Mouse (Mus musculus): ENCODE data around the gene Meig1. TPM values are rescaled to one million over a fixed set of nuclear protein-coding genes. Genes with fewer than 3 reads are reported as not detected.
A peak's percentile ranks its signal among the peaks of the same experiment; 100 is the strongest.

Meig1 gene
- 0.48 and 0.58 TPM in 2 replicates for polyA plus RNA-seq (2015; fragmentation: Nextera tagmentation; extraction: Ambion mirVana)

DNA sequence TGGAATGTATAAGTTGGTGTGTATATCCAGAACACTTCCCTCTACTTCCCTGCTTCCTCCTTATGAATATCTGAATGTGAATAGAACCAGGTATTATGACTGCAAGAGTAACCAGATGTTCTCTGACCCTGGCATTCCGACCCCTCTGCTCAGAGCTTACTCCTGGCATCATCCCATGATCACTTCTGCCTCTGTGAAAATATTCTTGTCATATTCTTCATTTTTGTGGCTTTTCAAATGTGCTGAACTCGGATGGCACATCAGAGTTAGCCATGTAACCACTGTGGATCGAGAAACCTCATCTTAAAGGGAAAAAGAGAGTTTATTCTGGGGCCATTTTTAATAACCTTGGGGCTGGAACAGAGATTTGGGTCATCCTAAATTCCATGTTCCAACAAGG lies at the start of gene Meig1:
TSS of gene Meig1 (minus strand) at position 101 of the 400 bp plus-strand sequence.
- H3K4me3 ChIP-seq, result no peak within 1 kb of the TSS
- peak within 1 kb of the TSS; percentile 88; the same call in 1 of the 2 replicates for H3K4me2 ChIP-seq
- peaks cover 9% of the 10 kb centered on the region; the same call in 1 of the 2 replicates for H3K27me3 ChIP-seq
- H3K9ac ChIP-seq, result no peak within 1 kb of the TSS
- no peak for ATAC-seq (ENCODE audit: insufficient number of reproducible peaks, insufficient read depth, low FRiP score, low TSS enrichment, low read depth)
- no peaks in the 10 kb centered on the region for H3K36me3 ChIP-seq
- H3K4me1 ChIP-seq, result peaks cover 18% of the 10 kb centered on the region
- 64% methylated on average over 3 of the region's 3 CpGs for WGBS
- no peak within 1 kb of the TSS for H3K27ac ChIP-seq
- no peaks in the 10 kb centered on the region for H3K9me3 ChIP-seq

DNA sequence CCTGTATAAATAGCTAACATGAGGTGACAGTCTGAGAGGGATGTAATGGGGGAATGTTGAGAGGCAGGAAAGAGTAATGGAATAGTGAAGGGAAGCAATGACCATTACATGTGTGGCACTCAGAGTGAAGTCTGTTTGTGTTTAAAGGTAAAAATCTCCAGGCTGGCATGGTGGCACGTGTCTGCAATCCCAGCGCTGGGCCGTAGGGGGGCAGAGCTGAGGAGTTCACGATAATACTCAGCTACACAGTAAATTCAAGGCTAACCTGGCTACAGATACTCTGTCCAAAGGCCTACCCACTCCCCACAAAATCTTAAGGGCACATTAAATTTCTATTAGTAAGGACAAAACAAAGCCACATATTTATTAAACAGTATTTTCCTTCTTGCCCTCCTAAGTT lies 34.1 kb upstream of the Meig1 start:
- no peak for ATAC-seq (ENCODE audit: insufficient number of reproducible peaks, insufficient read depth, low FRiP score, low TSS enrichment, low read depth)
- WGBS, result 81% methylated on average over 4 of the region's 4 CpGs

DNA sequence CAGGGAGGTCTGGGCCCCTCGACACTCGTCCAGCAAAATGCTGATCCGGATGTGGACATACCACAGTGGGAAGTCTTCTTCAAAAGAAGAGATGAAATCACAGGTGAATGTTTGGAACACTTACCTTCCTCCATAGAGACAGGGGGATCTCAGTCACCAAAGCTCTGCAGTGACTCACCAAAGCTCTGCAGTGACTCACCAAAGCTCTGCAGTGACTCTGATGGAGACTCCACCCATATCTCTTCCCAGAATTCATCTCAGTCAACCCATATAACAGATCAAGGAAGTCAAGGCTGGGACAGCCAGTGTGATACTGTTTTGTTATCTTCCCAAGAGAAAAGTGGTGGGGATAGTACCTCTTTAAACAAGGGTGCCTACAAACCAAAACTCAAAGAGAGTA lies 30.6 kb upstream of the Meig1 start:
- Histone ChIP-seq H3K9ac (no peak overlapping the region), H3K4me2 (no peak overlapping the region), H3K9me3 (no peaks in the 10 kb centered on the region), H3K27ac (no peak overlapping the region), H3K36me3 (peaks cover 35% of the 10 kb centered on the region), H3K4me1 (no peaks in the 10 kb centered on the region), H3K27me3 (no peaks in the 10 kb centered on the region), H3K4me3 (no peak overlapping the region)
- WGBS, result 91% methylated on average over 3 of the region's 3 CpGs
- ATAC-seq (ENCODE audit: insufficient number of reproducible peaks, insufficient read depth, low FRiP score, low TSS enrichment, low read depth), result no peak

More for the DNA sequence above, 34.1 kb upstream of the Meig1 start:
- H3K4me1 ChIP-seq, result no peaks in the 10 kb centered on the region
- no peaks in the 10 kb centered on the region for H3K27me3 ChIP-seq
- H3K9me3 ChIP-seq, result no peaks in the 10 kb centered on the region
- H3K4me3 ChIP-seq, result no peak overlapping the region
- no peak overlapping the region for H3K27ac ChIP-seq
- peaks cover 46% of the 10 kb centered on the region for H3K36me3 ChIP-seq
- no peak overlapping the region for H3K4me2 ChIP-seq
- no peak overlapping the region for H3K9ac ChIP-seq

DNA sequence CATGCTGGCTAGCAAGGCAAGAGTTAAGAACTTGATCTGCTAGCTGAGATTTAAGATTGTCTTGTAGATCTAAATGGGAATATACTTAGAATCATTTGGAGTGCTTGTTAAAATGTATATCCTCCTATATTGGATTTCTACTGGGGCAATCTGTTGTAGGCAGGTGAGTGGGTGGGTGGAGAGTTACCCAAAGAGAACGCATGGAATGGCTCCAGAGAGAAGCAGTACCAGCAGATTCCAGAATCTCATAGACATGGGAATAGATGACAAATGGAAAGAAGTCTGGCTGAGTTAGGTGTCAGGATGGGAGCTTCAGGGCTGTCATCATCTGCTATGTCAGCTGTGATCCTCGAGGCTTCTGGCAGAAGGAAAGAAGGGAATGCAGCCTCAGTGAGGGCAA lies 27.0 kb upstream of the Meig1 start:
- ATAC-seq (ENCODE audit: insufficient number of reproducible peaks, insufficient read depth, low FRiP score, low TSS enrichment, low read depth), result no peak
- 76% methylated on average over 2 of the region's 2 CpGs for WGBS

DNA sequence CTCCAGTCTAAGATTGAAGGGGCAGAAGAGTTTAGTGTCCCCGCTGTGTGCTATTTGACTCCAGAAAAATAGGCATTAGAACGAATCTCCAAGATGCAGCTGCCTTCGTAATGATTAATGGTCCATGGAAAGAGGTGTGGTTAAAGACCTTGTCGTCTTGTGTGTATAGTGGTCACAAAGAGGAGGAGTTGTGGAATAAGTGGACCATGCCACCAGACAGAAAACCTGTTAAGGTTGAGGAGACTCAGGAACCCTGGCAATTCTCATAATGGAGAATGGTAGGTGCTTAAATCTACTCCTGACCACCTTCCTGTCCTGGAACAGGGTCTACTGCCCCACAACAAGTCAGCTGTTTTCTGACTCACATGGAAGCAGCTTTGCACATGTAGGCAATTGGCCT lies 23.5 kb upstream of the Meig1 start:
- H3K4me2 ChIP-seq, result no peak overlapping the region
- ATAC-seq (ENCODE audit: insufficient number of reproducible peaks, insufficient read depth, low FRiP score, low TSS enrichment, low read depth), result no peak
- H3K36me3 ChIP-seq, result peaks cover 7% of the 10 kb centered on the region; the same call in 1 of the 2 replicates
- H3K4me1 ChIP-seq, result no peaks in the 10 kb centered on the region
- H3K27me3 ChIP-seq, result no peaks in the 10 kb centered on the region
- H3K9ac ChIP-seq, result no peak overlapping the region
- no peak overlapping the region for H3K4me3 ChIP-seq
- H3K27ac ChIP-seq, result no peak overlapping the region
- WGBS, result 89% methylated on average over 4 of the region's 4 CpGs
- no peaks in the 10 kb centered on the region for H3K9me3 ChIP-seq

More for the DNA sequence above, 27.0 kb upstream of the Meig1 start:
- H3K36me3 ChIP-seq, result peaks cover 21% of the 10 kb centered on the region
- no peaks in the 10 kb centered on the region for H3K9me3 ChIP-seq
- H3K27ac ChIP-seq, result no peak overlapping the region
- H3K27me3 ChIP-seq, result no peaks in the 10 kb centered on the region
- no peaks in the 10 kb centered on the region for H3K4me1 ChIP-seq
- no peak overlapping the region for H3K4me3 ChIP-seq
- H3K9ac ChIP-seq, result no peak overlapping the region
- no peak overlapping the region for H3K4me2 ChIP-seq

DNA sequence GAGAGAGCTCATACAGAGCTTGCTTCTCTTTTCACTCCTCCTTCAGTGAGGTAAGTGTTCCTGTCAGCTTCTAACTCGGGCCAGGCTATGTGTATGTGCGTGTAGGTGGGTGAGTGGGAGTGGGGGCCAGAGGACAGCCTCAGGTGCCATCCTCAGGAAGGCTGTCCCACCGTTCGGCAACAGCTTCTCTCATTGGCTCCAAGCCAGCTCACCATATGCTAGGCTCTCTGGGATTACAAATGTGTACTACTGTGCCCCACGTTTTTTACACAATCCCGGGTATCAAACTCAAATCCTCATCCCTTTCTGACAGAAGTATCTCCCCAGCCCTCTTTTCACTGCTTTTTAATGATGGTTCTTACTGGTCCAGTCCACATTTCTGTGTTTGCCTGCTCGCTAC lies 21.8 kb upstream of the Meig1 start:
- H3K36me3 ChIP-seq, result peaks cover 7% of the 10 kb centered on the region; the same call in 1 of the 2 replicates
- no peak overlapping the region for H3K4me2 ChIP-seq
- H3K9ac ChIP-seq, result no peak overlapping the region
- no peaks in the 10 kb centered on the region for H3K9me3 ChIP-seq
- ATAC-seq (ENCODE audit: insufficient number of reproducible peaks, insufficient read depth, low FRiP score, low TSS enrichment, low read depth), result no peak; the same call in 1 of the 2 replicates
- H3K4me3 ChIP-seq, result no peak overlapping the region
- WGBS, result 73% methylated on average over 7 of the region's 7 CpGs
- no peaks in the 10 kb centered on the region for H3K27me3 ChIP-seq
- no peak overlapping the region for H3K27ac ChIP-seq
- no peaks in the 10 kb centered on the region for H3K4me1 ChIP-seq

DNA sequence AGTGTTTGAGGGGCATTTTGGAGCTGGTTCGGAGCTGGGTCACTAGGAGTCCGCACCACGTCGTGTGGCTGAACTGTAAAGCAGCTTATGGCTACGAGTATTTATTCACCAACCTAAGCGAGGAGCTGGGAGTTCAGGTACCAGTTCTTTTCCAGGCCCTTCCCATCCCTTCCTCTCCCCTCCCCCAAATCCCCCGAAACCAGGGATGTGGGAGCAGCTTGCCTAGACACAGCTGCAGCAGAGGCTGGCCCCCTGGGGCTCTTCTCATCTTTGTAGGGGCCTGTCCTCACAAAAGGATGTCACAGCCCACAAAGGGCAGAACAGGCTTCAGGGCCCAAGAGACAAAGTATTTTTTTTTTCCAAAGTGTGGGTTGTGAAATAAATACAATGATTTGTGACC lies 15.5 kb upstream of the Meig1 start:
- H3K4me1 ChIP-seq, result no peaks in the 10 kb centered on the region
- 38% methylated on average over 7 of the region's 7 CpGs for WGBS
- no peak overlapping the region for H3K27ac ChIP-seq
- no peaks in the 10 kb centered on the region for H3K27me3 ChIP-seq
- no peak for ATAC-seq (ENCODE audit: insufficient number of reproducible peaks, insufficient read depth, low FRiP score, low TSS enrichment, low read depth)
- no peaks in the 10 kb centered on the region for H3K9me3 ChIP-seq
- H3K4me3 ChIP-seq, result no peak overlapping the region
- H3K9ac ChIP-seq, result no peak overlapping the region
- H3K4me2 ChIP-seq, result no peak overlapping the region
- no peaks in the 10 kb centered on the region for H3K36me3 ChIP-seq

DNA sequence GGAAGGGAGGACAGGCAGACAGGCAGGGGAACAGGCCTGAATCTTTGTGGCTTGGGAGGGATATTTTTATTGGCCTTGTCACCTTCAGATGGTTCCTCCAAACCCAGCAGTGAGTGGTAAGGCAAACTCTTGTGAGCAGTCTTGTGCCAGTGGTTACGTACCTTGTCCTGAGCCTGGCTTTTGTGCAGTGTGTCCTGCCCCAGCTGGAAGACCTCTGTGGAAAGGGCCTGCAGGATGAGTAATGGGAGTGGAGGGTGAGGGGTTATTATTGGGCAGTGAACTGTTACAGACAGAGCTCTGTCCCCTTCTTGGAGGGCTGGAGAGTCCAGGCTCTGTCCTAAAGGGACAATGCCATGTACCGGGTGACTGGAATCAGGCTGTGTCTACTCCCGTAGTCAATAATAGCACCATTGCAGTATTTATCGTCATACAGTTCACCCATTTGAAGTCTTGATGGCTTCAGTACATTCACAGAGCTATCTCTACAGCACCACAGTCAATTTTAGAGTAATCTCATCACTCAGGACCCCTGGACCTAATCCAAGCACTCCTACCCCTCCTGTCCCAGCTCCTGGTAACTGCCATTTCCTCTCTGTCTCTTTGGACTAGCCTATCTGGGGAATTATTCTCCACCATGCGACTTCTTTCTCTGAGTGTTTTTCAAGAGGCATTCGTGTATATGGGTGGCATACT lies 13.1 kb upstream of the Meig1 start:
- H3K27me3 ChIP-seq, result no peaks in the 10 kb centered on the region
- no peak overlapping the region for H3K9ac ChIP-seq
- H3K4me1 ChIP-seq, result no peaks in the 10 kb centered on the region
- no peak overlapping the region for H3K27ac ChIP-seq
- no peak overlapping the region for H3K4me2 ChIP-seq
- ATAC-seq (ENCODE audit: insufficient number of reproducible peaks, insufficient read depth, low FRiP score, low TSS enrichment, low read depth), result no peak
- H3K9me3 ChIP-seq, result no peaks in the 10 kb centered on the region
- H3K36me3 ChIP-seq, result 0 out of 2 replicates have a peak, but pooled peaks cover 5% of the 10 kb centered on the region
- no peak overlapping the region for H3K4me3 ChIP-seq
- WGBS, result 90% methylated on average over 6 of the region's 6 CpGs

DNA sequence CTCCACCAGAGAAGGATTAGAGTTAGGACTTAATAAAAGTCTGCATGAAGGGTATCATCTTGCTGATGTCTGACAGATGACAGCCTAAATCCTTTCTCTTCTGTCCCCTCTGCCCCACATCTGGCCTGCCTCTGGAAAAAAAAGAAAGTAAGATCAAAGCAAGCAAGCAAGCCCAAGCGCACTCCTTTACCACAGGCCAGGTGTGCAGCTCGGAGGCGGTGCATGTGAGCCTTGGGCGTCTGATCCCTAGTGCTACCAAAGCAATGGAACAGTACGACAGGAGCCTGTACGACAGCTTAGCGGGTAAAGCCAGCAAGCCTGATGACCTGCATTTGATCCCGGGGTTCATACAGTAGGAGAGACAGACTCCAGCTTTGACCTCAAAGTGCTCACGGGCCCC lies 8.5 kb upstream of the Meig1 start:
- H3K9ac ChIP-seq, result no peak overlapping the region
- 64% methylated on average over 9 of the region's 9 CpGs for WGBS
- H3K27me3 ChIP-seq, result no peaks in the 10 kb centered on the region
- H3K4me3 ChIP-seq, result no peak overlapping the region
- H3K36me3 ChIP-seq, result 0 out of 2 replicates have a peak, but pooled peaks cover 5% of the 10 kb centered on the region
- H3K4me2 ChIP-seq, result no peak overlapping the region
- H3K27ac ChIP-seq, result no peak overlapping the region
- H3K9me3 ChIP-seq, result no peaks in the 10 kb centered on the region
- H3K4me1 ChIP-seq, result no peaks in the 10 kb centered on the region
- ATAC-seq (ENCODE audit: insufficient number of reproducible peaks, insufficient read depth, low FRiP score, low TSS enrichment, low read depth), result no peak

DNA sequence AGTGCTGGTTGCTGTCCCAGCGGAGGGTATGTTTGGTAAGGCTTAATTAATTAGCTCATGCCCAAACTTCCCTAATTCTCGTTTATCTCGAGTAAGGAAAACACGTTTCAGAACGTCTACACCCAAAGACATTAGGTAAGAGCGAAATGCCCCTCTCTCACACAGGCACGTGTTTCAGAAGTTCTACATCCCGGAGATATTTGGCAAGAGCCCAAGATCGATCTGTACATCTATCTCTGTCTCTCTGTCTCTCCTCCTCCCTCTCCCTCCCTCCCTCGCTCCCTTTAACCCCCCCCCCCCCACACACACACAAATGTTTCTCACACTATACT lies 2.1 kb upstream of the Meig1 start:
- no peaks in the 10 kb centered on the region for H3K9me3 ChIP-seq
- H3K27me3 ChIP-seq, result no peaks in the 10 kb centered on the region
- H3K9ac ChIP-seq, result peak overlapping the region; percentile 65
- 13% methylated on average over 10 of the region's 10 CpGs for WGBS
- H3K4me1 ChIP-seq, result peaks cover 12% of the 10 kb centered on the region
- peak overlapping the region; percentile 88 for H3K4me2 ChIP-seq
- no peak overlapping the region for H3K27ac ChIP-seq
- H3K36me3 ChIP-seq, result no peaks in the 10 kb centered on the region
- no peak for ATAC-seq (ENCODE audit: insufficient number of reproducible peaks, insufficient read depth, low FRiP score, low TSS enrichment, low read depth)
- H3K4me3 ChIP-seq, result peak overlapping the region; percentile 72

DNA sequence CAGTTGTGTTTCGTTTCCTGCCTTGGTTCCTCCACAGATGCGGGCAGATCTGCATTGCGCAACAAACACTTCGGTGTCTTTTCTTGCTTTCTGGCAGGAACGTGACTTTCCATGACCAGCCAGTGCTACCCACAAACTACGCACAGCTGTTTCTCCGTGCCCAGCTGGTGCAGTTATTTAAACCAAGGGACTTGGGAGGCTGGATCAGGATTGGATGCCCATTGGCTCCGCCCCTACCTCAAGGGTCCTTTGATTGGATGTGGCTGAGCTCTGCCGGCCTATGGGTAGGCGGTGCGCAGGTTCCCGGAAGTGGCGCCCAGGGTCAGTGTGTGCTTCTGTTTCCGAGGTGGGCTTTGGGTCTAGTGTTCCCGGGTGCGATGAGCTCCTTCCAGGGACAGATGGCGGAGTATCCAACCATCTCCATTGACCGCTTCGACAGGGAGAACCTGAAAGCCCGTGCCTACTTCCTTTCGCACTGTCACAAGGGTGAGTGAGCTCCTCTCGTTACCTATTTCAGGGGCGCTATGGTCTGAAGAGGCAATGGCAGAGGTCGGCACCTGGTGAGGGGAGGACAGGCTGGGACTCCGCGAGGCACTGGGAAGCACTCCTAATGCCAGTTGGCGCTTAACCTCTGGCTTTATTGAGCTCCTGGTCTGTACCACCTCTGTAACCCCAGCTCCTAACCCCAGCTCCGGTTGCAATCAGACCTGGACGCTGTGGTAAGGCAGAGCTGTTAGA lies 1.6 kb upstream of the Meig1 start, which contains the start of gene Dclre1c:
TSS of gene Dclre1c (plus strand) at position 291 of the 738 bp plus-strand sequence.
- Histone ChIP-seq H3K36me3 (no peaks in the 10 kb centered on the region), H3K4me3 (peak within 1 kb of the TSS; percentile 72), H3K4me2 (peak within 1 kb of the TSS; percentile 88), H3K27ac (no peak within 1 kb of the TSS), H3K9me3 (no peaks in the 10 kb centered on the region), H3K9ac (peak within 1 kb of the TSS; percentile 65), H3K27me3 (no peaks in the 10 kb centered on the region), H3K4me1 (peaks cover 12% of the 10 kb centered on the region)
- WGBS, result under 1% methylated on average over 29 of the region's 29 CpGs
- peak; percentile 97 for ATAC-seq (ENCODE audit: insufficient number of reproducible peaks, insufficient read depth, low FRiP score, low TSS enrichment, low read depth)

DNA sequence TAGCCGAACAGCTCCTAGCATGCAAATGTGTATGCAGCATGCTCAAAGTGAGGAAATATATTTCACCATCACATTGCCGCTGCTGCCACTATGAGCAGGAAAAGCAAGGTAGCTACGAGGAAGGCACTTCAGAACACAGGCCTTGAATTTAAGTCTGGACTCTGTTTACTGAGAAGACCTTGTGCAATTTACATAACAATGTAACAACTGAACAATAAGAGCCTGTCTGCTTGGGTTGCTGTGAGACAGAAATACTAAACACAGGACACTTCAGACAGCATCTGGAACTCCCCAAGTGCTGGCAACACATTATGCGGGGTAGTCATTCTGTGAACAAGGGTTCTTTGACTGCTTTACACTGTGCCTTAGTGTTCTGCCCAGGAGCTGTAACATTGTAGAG lies 2.3 kb downstream of the Meig1 start:
- no peak for ATAC-seq (ENCODE audit: insufficient number of reproducible peaks, insufficient read depth, low FRiP score, low TSS enrichment, low read depth)
- no peaks in the 10 kb centered on the region for H3K36me3 ChIP-seq
- WGBS, result 53% methylated on average over 4 of the region's 4 CpGs
- H3K27me3 ChIP-seq, result peaks cover 18% of the 10 kb centered on the region; the same call in 1 of the 2 replicates
- H3K9ac ChIP-seq, result no peak overlapping the region
- no peaks in the 10 kb centered on the region for H3K9me3 ChIP-seq
- peaks cover 18% of the 10 kb centered on the region for H3K4me1 ChIP-seq
- H3K4me3 ChIP-seq, result no peak overlapping the region
- no peak overlapping the region for H3K4me2 ChIP-seq
- H3K27ac ChIP-seq, result no peak overlapping the region
